Mouse (Mus musculus): Measurements from ENCODE around the gene Notum. TPM values are rescaled to one million over a fixed set of nuclear protein-coding genes. Genes with fewer than 3 reads are reported as not detected.

Notum gene
- polyA plus RNA-seq, 1 experiment: not detected

DNA sequence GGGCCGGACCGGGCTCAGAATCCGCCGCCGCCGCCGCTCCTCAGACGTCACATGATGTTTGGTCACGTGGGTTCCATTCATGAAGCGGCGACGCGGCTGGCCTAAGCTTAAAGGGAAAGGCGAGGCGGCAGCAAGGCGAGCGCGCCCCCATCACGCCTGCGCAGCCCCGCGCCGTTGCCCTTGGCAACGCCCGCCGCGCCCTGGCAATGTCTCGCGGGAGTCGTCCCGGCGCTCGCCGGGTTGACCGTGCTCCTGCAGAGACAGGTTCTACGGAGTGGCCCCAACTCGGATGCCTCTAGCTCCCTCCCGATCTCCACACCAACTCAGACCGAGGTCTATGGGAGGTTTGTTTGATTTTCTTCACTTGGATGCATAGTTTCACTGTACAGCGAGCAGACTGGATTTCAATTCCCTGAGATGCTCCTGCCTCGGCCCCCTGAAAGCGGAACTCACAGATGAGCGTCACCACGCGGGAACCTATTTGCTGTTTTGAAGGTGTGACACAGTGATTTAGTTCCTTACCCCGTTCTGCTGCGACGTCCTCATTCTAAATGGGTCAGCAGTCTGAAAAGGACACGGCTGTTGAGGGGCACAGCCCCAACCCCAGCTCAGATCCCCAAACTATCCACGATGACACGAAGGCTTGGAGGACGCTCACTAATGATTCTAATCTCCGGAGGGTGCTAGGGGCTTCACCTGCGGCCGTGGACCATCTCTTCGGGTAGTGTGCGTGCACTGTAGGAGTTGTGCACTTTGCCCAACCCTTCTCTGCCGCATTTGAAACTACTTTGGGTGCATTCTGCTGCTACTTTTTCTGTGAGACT lies 27.2 kb downstream of the Notum start, which contains the start of gene Mafg:
Gene Mafg, minus strand, starts transcription at position 81 of the 824 bp plus-strand sequence.
- H3K27ac ChIP-seq (replicated peaks; ENCODE audit: low read depth, low read length): peak within 1 kb of the TSS; percentile 76
- H3K4me1 ChIP-seq (ENCODE audit: control insufficient read depth, insufficient read depth, insufficient read length, low read length): peaks cover 31% of the 10 kb centered on the region
- H3K4me3 ChIP-seq (ENCODE audit: insufficient read depth, low read depth, low read length): peak within 1 kb of the TSS; percentile 97

- Histone ChIP-seq H3K27ac (replicated peaks; ENCODE audit: low read depth, low read length) (peak overlapping the region; percentile 76), H3K4me3 (ENCODE audit: insufficient read depth, low read depth, low read length) (peak overlapping the region; percentile 97), H3K4me1 (ENCODE audit: control insufficient read depth, insufficient read depth, insufficient read length, low read length) (peaks cover 31% of the 10 kb centered on the region)
Measured at GRCm38 (mm10) chr11:120632559-120633519, 28.1 kb downstream of the Notum start.

DNA sequence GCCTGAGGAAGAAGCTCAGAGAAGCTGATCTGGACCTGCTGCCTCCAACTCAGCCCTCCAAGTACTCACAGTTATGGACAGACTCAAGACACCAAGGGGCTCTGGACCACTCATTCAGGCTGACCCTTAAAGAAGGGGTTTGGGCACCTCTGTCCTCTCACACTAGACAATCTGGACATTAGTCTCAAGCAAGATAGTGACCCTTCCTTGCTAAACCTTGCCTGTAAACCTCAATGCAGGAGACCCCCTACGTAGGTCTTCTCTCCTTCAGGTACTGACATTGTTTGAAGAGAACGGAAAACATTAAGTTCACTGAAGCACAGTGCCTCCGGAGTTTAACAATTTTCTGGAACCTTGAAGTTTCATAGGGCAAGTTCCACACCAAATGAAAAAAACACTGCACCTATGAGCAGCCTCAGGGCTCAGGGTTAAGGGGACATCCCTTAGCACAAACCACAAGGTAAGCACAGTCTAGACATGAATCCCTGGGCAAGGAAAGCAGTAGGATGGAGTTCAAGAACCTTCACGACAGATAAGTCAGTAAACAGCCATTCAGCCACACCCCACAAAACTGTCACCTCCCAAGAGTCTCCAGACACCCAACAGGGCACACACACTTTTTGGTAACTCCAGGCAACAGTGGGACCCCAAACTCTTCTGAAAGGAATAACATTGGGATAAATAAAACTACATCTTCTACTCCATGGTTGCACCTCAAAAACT lies 29.1 kb downstream of the Notum start:
- no peak overlapping the region; the same call in 1 of the 2 replicates for H3K27ac ChIP-seq (replicated peaks; ENCODE audit: low read depth, low read length)
- H3K4me1 ChIP-seq (ENCODE audit: control insufficient read depth, insufficient read depth, insufficient read length, low read length): peaks cover 31% of the 10 kb centered on the region
- H3K4me3 ChIP-seq (ENCODE audit: insufficient read depth, low read depth, low read length): peak overlapping the region; percentile 97

DNA sequence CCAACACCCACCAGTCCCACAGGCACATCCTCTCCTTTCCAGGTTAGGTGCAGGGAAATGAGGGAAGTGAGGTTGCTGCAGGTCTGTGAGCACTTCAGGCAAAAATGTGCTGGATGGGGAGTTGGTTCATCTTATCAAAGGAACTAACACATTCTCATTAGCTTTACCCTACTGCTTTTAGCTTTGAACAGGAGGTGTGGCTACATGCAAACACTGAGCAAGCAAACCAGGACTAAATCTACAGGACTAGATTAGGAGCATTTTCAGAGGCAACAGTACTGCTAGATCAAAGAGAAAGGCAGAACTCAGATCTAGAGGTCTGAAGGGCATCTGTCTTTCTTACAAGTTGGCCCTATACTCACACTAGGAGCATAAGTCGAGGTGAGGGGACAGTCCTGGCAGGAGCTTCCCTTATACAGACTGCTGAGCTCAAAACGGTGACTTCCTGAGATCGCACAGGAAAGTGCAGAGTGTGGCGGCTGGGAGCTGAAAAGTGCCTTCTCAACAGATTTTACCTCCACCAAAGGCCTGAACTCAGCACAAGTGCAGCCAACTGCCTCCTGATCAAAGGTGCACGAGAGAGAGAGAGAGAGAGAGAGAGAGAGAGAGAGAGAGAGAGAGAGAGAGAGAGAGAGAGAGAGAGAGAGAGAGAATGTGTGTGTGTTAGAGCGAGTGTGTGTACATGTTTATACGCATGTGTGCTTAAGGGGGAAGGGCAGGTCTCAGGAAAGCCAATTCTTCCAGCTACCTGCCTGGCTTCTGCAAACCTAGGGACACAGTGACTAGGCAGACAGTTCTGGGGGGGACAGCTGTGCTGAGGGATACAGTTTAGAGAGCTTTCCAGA lies 29.9 kb downstream of the Notum start:
- Histone ChIP-seq H3K4me1 (ENCODE audit: control insufficient read depth, insufficient read depth, insufficient read length, low read length) (peaks cover 31% of the 10 kb centered on the region), H3K27ac (replicated peaks; ENCODE audit: low read depth, low read length) (peak overlapping the region; percentile 10; the same call in 1 of the 2 replicates), H3K4me3 (ENCODE audit: insufficient read depth, low read depth, low read length) (no peak overlapping the region)

DNA sequence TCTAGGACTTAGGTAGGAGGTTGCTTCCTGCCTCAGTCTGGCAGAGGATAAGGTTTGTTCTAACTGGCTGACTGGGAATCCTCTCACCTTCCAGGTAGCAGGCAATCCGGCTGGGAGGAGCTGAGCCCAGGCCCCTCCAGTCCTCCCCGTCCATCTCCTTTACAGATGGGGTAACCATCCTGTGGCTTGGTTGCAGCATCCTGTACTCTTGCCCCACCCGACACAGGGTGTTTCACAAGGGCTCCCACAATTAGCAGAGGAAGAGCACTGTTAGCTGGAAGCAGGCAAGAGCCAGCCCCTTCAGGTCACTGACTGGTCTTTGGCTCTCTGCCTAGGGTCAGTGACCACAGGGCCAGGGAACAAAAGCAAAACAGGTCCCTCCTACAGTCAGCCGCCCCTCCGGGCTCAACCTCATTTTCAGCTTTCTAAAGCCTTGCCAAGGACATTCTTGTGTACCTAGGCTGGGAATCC lies 30.5 kb downstream of the Notum start:
- Histone ChIP-seq H3K27ac (replicated peaks; ENCODE audit: low read depth, low read length) (peak overlapping the region; percentile 41), H3K4me1 (ENCODE audit: control insufficient read depth, insufficient read depth, insufficient read length, low read length) (peaks cover 31% of the 10 kb centered on the region), H3K4me3 (ENCODE audit: insufficient read depth, low read depth, low read length) (peak overlapping the region; percentile 3)

GRCm38 (mm10) chr11:120629911-120630310 lies 31.1 kb downstream of the Notum start:
- Histone ChIP-seq H3K27ac (replicated peaks; ENCODE audit: low read depth, low read length) (peak overlapping the region; percentile 41), H3K4me3 (ENCODE audit: insufficient read depth, low read depth, low read length) (peak overlapping the region; percentile 12), H3K4me1 (ENCODE audit: control insufficient read depth, insufficient read depth, insufficient read length, low read length) (peaks cover 35% of the 10 kb centered on the region)

DNA sequence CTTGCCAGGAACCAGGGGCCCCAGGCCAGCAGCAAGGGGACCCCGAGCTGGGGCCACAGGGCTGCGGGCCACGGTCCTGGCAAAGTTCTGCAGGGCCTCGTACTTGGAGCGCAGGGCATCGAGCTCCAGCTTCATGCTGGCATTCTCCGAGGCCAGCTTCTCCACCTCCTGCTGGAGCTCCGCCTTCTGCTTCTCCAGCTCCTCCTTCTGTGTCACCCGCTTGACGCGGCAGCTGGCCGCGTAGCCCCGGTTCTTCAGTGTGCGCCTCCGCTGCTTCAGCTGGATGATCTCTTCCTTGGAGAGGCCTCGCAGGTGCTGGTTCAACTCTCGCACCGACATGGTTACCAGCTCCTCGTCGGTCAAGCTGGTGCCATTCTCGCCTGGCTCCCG lies 31.6 kb downstream of the Notum start:
- Histone ChIP-seq H3K27ac (replicated peaks; ENCODE audit: low read depth, low read length) (peak overlapping the region; percentile 39), H3K4me3 (ENCODE audit: insufficient read depth, low read depth, low read length) (peak overlapping the region; percentile 12), H3K4me1 (ENCODE audit: control insufficient read depth, insufficient read depth, insufficient read length, low read length) (peaks cover 35% of the 10 kb centered on the region)

DNA sequence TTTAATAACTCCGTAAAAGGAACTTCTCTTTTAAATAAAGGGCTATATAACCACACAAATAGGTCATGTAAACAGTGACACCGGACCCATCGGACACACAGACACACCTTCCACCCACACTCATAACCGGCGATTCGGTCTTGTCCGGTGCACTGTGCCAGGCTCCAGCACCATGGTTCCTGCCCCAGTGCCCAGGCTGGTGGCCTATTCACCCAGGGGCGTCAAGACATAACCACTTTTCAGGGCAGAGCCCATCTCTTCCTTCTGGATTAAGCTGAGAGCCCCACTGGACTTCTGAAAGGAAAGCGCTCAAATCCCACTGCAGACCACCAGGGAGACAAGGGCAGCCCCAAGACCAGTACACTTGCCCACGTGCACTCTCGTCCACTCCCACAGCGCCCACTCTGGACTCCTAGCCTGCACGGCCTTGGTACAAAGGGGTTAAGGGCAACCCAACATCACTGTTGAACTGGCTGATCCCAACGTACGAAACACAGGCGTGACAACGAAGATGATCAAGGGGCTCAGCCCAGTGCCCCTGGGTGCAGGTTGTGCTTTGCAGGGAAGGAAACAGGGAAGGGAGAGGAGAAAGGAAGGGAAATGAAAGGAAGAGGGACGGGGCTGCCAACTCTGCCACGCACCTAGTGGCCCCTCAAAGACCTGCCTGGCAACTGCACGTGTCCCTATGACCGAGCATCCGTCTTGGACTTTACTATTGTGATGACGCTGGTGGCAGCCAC lies 32.2 kb downstream of the Notum start:
- Histone ChIP-seq H3K4me1 (ENCODE audit: control insufficient read depth, insufficient read depth, insufficient read length, low read length) (peaks cover 35% of the 10 kb centered on the region), H3K27ac (replicated peaks; ENCODE audit: low read depth, low read length) (no peak overlapping the region), H3K4me3 (ENCODE audit: insufficient read depth, low read depth, low read length) (no peak overlapping the region; the same call in 1 of the 2 replicates)

GRCm38 (mm10) chr11:120627468-120628300 lies 33.3 kb downstream of the Notum start:
- Histone ChIP-seq H3K4me1 (ENCODE audit: control insufficient read depth, insufficient read depth, insufficient read length, low read length) (peaks cover 35% of the 10 kb centered on the region), H3K4me3 (ENCODE audit: insufficient read depth, low read depth, low read length) (no peak overlapping the region), H3K27ac (replicated peaks; ENCODE audit: low read depth, low read length) (no peak overlapping the region)

DNA sequence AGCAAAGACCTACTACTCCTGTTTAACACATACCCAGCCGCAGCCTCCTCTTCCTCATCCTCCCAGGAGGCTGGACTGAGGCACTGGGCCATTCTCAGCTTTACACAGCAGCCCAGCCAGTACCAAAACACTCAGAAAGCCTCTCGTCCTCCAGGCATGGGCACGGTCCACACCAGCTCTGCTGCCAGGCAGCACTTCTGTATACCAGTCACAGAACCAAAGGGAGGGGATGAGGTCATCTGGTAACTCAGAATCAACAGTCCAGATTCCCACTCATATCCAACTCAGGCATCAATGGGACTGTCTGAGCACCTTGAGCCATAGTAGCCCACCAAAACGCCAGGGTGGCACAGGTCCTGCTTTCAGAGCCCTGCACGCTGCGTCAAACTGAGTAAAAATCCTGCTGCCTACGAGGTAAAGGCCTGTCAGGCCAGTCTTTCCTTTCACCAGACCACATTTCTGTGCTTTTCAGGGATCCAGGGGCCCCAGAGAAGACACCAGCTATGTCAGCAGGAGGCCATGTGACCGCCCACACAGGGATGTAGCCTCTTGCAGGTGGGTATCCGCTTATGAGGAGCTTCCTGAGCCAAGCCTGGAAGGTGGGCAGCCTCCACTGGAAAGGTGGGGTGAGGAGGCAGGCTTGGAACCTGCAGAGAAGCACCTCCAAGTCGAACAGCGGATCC lies 34.0 kb downstream of the Notum start:
- Histone ChIP-seq H3K4me1 (ENCODE audit: control insufficient read depth, insufficient read depth, insufficient read length, low read length) (peaks cover 30% of the 10 kb centered on the region), H3K4me3 (ENCODE audit: insufficient read depth, low read depth, low read length) (no peak overlapping the region), H3K27ac (replicated peaks; ENCODE audit: low read depth, low read length) (no peak overlapping the region)

DNA sequence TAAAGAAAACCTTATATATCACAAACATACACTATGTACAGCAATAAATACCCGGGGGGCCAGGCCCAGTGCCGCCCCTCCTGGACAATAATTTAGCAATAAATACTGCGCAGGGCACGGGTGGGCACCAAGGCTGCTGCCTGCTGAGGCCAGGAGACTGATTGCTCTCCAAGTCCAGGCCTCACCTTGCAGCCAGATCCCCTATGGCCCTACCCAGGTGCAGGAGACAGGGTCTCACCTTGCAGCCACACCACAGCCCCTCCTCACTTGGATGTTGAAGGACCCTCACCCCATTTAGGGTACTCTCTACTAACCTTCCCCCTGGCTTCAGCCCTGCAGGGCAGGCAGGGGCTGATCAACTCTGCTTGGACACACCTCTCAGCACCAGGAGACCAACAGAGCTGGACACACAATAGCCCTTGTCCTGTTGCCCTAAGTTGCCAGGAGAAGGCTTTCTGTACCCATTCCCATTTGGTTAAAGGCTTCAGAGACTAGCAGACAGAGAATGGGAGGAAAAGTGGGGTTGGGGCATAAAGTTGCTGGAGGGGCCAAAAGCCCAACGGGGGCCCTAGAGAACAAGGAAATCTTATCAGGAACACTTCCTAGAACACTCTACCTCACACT lies 35.7 kb downstream of the Notum start, which contains the start of gene Sirt7:
Gene Sirt7, minus strand, starts transcription at position 89 of the 624 bp plus-strand sequence.
- Histone ChIP-seq H3K4me3 (ENCODE audit: insufficient read depth, low read depth, low read length) (peak within 1 kb of the TSS; percentile 95), H3K4me1 (ENCODE audit: control insufficient read depth, insufficient read depth, insufficient read length, low read length) (peaks cover 15% of the 10 kb centered on the region), H3K27ac (replicated peaks; ENCODE audit: low read depth, low read length) (peak within 1 kb of the TSS; percentile 46; the same call in 1 of the 2 replicates)

DNA sequence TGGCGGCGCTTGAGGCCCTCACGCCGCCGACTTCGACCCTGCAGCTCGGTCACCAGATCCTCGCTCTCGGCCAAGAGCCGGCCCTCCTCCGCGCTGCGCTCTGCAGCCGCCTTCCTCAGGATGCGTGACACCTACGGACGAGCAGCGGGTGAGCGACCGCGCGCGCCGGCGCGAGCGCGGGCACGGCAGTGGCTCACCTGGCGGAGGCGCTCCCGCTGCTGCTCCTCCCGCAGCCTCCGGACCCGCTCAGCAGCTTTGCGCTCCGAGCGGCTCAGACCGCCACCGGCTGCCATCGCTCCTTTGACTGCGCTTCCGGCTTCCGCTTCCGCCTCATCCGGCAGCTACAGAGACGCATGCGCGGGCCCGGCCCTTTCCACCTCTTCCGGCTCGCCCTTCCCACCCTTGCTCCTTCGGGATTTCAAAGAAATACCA lies 36.3 kb downstream of the Notum start:
- Histone ChIP-seq H3K4me3 (ENCODE audit: insufficient read depth, low read depth, low read length) (peak overlapping the region; percentile 95), H3K4me1 (ENCODE audit: control insufficient read depth, insufficient read depth, insufficient read length, low read length) (peaks cover 11% of the 10 kb centered on the region)

More for the DNA sequence above, 36.3 kb downstream of the Notum start:
- no peak overlapping the region for H3K27ac ChIP-seq (replicated peaks; ENCODE audit: low read depth, low read length)

Measured in brown adipose tissue, adult 24 weeks (tissue).